Mouse (Mus musculus) layer of hippocampus, adult 11-12 months (tissue): ENCODE data around the gene Esrrb.

Experiments
- DNase-seq: peaks from one replicate; pipeline ENCODE4 v3.0.0; 2022; ENCODE audit warnings: low spot score

Esrrb gene

DNA sequence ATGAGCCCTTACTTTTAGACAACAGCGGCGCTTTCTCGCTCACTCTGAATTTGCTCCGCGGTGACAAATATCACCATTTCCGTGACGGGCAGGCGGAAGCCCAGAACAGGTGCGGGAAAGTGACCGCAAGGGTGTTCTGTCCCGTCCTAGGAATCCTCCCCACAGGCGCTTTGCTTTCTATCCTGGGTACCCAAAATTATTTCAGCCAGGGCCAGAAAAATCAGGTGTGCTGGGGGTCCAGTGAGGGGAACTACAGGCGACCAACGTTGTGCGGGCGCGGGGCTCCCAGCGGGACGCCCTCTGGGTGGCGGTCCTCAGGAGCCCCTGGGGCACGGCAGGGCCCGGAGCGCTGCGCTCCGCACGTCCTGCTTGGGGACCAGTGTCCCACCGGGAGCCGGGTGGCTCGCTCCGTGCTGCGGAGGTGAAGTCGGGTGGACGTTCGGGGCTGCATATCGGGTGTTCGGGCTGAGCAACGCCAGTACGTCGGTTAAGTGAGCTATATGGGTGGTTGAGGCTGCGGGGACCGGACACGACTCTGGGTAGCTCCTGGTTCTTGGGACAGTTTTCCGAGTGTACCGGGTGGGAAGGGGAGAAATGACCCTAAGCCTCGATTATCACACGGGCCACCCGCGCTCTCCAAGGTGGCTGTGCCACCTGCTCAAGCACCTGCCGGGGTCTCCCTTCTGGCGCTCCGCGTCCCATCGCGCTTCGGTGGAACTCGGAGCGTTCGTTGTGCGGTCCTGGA lies 61.4 kb downstream of the Esrrb start:
- no peak for DNase-seq

DNA sequence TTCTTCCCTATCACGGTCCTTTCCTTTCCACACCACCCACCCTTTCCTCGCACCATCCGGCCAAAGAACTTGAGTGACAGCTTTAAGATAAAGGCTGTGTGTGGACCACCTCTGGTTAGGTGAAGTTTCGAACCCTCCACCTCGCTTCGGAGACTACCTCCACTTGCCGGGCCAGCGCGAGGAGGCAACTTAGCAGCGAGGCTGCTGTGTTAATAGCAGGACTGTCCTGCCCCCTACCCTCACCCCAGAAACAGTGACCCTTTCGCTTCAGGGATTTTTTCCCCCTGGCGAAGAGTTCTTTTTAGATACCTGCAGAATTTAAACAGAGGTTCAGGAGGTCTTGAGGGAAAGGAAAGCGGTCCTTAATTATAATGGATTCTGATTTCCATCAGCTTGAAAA lies 62.2 kb downstream of the Esrrb start:
- no peak for DNase-seq

DNA sequence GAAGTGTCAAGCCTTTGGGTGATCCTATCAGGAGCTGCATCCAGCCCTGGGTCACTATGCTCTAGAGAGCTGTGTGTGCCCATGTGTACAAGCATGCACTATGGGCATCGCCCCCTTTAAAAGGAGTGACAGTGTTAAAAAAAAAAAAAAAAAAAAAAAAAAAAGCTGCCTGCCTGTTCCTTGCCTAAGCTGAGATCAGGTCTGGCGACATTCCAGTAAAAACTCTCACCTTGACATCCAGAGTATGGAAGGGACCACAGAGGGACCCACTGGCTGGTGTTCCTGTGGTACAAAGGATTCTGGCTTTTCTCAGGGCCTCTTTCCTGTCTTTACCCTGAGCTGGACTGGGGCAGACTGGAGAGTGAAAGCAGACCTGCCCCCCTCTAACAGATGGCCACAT lies 66.7 kb downstream of the Esrrb start:
- DNase-seq, result no peak

DNA sequence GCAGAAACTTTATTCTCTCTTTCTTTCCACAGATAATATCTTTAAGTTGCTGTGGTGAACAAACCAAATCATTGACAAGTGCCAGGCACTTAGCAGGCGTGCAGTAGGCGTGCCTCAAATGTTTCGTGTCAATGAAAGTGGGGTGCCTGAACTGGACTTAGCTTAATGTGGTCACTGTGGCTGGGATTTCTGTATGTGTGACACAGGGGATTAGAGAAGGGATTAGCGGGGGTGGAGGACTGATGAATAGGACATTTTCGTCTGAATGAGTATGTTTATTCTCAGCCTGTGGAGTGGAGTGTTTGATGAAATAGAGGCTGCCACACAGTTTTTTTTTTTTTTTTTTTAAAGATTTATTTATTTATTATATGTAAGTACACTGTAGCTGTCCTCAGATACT lies 70.8 kb downstream of the Esrrb start:
- no peak for DNase-seq

DNA sequence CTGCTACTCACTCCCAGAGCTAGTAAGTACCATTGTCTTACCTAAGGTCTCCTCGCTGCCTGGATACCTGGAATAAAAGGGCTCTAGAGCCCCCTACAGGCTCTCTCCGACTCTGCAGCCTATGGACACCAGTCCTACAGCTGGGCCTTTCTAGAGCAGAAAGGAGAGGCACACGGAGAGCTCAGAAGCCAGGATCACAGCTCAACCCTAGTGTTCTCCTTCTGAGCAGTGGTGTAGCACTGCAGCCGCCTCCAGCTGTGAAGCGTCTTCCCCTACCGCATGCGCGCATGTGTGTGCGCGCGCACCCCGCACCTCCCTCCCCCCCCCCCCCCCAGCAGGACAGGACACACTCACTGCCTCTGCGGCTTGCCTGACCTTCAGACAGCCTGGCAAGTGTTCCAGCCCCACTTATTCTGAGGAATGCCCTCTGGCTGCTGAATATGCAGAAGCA lies 72.5 kb downstream of the Esrrb start:
- peak; percentile 77 for DNase-seq

DNA sequence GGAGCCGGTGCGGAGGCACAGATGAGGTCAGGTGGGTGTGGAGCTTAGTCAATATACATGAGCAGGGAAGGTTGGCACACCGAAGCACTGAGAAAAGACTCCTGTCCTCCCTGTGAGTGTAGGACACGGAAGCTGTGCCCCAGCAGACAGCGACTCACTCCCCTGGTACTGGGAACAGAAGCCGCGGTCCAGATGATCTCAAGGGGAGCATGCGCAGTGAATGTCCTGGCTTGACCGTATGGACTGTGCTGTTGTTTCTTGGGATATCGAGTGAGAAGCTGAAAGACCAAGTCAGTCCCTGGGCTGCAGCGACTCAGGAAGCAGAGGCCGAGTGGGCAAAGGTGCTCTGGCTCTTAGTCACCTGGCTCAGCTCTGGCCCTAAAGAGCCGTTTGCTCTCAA lies 74.7 kb downstream of the Esrrb start:
- DNase-seq, result no peak

DNA sequence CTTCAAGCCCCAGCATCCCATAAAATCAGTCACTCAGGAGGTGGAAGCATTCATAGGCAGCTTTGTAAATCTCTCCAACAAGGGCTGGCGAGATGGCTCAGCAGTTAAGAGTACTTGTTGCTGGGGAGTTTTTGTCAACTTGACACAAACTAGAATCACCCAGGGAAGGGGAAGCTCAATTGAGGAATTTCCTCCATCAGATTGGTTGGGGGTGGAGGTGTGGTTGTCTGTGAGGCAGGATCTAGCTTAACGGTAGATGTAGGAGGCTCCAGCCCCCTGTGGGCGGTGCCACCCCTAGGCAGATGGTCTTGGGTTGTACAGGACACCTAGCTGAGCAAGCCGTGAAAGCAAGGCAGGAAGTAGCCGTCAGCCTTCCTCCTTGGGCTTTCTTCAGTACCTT lies 89.9 kb downstream of the Esrrb start:
- no peak for DNase-seq

DNA sequence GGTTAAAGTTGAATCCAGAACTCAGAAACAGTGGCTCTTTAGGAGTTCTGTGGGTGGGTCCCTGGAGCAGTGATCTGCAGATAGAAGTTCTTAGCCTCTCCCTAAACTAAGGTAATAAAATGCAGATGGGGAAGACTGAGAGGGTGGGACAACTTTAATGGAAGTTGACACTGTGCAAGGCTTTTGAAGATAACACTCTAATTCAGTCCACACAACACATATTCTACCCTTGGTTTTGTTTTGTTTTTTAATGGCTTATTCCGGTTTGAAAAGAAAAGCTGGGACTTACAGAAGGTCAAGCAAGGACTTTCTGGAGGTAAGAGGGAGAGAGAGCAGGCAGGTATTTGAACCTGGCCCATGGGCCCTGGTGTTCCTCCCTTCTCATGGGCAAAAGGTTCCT lies 94.1 kb downstream of the Esrrb start:
- DNase-seq, result no peak

DNA sequence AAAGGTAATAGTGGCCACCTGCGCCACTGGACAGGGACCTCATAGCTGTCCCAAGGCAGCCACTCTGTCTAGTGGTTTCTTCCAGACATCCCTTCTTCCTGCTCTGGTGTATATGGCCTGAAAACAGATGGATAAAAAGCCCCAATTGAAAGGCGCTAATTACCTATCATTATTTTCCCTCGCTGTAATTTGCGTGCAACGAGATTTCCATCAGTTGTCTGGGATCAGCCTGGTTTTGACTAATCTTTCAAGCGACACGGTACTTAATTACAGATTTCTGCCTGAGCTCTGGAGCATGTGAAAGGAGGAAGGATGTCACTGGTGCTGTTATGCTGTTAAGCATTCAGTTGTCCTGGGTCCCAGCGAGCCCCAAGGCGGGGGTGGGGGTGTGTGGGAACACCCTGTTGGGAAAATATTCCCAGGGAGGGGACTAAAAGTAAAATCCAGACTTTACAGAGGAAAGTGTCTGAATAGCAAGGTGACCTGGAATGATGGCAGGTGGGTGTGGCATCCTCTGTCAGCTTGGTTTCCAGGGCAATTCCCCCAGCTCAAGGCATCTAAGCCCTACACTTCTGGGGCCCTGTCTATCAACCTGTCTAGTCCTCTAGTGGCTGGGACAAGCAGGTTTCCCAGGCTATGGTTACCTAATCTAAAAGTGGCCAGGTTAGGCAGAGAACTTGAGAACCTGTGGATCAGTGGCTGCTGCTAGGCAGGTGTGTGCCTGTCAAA lies 102.0 kb downstream of the Esrrb start:
- DNase-seq, result no peak

DNA sequence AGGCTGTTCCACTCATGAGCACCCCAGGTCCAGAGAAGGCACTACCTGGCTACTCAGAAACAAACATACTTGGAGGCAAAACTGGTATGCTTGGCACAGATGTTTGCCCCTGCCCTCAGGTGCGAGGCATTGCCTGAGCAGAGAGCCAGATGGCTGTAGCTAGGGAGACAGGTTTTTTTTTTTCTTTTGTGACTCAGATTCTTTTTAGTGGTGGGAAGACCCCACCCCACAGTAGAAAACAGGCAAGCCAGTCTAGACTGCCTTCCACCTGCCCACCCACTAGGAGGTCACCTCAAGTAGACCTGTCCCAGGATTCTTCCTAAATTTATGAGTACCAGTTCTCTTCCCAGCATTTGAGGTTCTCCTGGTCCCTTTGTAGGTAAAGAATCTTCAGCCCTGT lies 103.5 kb downstream of the Esrrb start:
- no peak for DNase-seq

DNA sequence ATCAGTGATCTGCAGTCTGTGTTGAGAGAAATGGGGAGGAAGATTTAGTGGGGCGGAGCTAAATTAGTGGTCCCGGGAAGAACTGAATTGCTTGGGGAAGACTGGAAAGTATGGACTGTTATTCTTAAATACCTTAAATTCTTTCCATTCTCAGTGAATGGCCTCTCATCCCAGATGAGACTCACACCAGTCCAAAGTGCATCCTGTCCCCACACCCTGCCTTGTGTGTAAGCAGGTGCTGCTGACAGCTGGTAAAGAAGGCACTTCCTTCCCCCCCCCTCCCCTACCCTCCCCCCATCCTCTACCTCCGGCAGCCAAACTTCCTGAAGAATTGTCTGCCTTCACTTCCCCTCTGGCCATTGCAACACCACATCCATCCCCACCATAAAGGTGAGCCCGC lies 105.3 kb downstream of the Esrrb start:
- DNase-seq, result no peak

DNA sequence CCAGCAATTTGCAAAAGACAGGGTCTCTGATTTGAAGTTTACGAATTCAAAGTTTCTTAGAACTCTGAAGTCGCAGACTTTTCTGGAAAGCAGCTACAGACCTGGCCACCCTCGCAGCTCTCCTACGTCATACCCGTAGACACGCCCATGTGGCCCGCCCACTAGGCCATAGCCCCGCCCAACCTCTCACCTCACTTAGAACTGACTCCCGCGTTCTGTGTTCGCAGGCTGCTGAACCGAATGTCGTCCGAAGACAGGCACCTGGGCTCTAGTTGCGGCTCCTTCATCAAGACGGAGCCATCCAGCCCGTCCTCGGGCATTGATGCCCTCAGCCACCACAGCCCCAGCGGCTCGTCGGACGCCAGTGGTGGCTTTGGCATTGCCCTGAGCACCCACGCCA lies 109.0 kb downstream of the Esrrb start:
- no peak for DNase-seq

DNA sequence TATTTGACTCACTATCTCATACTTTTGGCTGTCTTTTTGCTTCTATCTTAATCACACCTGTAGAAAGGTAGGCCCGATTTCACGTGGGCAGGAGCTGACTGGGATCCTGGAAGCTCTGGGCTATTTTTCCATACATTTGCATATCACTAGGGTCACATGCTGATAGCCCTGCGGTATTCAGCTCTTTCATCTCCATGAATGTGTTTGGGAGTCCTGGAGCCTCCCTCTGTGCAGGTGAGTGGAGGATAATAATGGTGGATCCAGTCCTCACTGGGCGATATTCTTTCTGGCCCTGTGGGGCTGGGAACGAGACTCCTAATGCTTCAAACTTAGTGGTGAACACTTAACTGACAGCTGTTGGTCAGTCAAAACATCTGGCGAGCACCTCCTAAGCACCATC lies 110.0 kb downstream of the Esrrb start:
- DNase-seq, result no peak

DNA sequence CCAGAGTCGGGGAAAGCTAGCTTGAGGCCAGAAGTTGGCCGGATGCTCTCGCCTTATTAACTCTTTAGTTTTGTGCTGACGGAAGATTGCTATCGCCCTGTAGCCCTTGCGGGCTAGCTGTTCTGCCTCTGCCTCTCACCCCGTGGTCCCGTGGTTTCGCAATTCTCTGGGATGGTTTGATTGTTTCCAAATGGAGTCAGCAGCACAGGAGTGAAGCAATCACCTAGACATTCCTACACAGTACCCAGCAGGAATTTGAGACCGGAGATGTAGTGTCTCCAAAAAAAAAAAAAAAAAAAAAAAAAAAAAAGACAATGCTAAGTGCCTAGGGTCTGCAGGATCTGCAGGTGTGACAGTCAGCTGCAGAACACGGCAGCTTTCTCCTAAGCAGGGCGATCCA lies 112.7 kb downstream of the Esrrb start:
- DNase-seq, result no peak

DNA sequence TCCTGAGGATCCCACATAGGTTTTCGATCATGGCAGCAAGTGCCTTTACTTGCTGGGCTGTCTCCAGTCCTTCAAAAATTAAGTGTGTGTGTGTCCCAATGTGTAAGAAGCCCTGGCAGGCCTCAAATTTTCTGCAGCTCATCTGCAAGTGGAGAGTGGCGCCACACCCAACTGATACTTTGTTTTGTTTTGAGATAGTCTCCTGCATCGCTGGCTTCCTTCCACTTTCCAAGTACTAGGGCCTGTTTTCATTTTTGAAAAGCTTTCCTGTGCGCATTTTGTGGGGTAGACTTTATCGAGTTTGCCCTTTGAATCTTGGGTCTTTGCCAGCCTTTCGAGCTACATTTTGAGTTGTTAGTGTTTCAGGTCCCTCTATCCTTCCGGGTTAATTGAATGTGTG lies 115.1 kb downstream of the Esrrb start:
- DNase-seq, result no peak

DNA sequence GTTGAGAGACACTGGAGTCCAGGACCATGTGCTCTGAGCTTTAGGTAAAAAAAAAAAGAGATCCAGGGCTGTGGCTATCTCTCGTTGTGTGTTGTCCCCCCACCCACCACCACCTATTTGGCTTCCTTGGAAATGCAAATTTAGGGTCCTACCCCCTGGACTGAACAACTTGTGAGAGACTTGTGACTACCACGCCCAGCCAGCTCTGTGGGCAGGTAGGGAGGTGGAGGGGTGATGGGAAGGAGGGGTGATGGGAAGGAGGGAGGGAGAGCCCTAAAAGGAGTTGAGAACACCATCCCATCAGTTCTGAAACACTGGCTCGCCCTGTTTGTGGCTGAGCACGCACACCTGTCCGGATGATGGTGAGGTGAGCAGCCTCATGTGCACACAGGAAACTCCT lies 118.0 kb downstream of the Esrrb start:
- DNase-seq, result no peak

DNA sequence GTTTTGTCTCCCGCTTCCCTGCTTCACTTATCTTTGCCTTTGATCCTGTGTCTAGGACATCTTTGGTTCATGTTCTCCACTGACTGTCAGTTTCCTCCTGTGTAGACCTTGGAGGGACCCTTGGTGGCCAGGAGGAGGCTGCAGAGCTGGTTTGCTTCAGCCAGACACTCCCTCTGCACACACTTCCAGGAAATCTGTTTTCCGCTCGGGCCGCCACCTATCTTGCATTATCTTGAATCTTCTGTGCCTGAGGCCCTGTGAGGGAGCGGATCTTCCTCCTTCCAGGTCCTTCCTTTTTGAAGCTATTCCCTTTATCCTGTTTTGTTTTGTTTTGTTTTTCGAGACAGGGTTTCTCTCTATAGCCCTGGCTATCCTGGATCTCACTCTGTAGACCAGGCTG lies 121.1 kb downstream of the Esrrb start:
- no peak for DNase-seq

DNA sequence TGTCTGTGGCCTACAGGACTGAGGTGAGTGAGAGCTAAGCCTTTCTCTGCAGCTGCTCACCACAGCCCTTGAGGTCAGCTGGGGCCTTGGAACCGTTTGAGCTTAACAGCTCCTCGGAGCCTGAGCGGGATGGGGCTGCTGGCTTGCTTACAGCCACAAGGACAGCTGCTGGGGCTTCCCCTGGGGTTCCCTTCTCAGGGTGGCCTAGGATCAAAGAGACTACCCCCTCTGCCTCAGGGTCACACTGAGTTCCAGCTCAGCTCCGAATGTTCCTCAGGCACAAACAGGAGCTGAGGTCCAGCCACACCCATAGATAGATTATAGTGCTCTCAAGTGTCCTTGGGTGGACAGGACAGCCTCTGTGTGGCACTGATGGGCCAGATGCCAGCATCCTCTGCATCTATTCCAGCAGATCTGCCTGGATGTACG lies 122.5 kb downstream of the Esrrb start:
- DNase-seq, result no peak

DNA sequence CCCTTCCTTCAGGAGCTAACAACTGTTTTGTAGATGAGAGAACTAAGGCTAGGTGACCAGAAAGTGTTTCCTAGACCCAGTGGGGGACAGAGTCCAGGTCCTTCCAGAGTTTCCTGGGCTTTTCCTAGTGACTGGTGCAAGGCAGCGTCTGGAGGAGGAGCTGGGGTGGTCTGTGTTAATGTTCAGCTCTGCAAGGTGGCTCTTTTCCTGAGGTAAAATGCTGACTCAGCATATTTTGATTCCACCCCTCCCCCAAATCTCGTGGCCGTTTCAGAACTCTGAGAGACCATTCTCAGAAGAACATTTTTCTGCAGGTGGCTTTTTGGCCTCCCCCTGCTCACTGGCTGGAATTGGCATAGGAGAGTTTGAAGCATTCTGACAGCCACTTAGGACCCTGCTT lies 127.1 kb downstream of the Esrrb start:
- DNase-seq, result no peak

DNA sequence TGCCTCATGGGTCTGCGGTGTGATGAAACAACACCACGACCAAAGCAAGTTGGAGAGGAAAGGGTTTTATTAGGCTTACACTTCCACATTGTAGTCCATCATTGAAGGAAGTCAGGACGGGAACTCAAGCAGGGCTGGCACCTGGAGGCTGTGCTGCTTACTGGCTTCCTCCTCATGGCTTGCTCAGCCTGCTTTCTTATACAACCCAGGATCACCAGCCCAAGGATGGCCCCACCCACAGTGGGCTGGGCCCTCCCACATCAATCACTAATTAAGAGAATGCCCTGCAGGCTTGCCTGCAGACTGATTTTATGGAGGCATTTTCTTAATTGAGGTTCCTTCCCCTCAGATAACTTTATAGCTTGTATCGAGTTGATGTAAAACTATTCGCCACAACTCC lies 129.1 kb downstream of the Esrrb start:
- DNase-seq, result no peak

DNA sequence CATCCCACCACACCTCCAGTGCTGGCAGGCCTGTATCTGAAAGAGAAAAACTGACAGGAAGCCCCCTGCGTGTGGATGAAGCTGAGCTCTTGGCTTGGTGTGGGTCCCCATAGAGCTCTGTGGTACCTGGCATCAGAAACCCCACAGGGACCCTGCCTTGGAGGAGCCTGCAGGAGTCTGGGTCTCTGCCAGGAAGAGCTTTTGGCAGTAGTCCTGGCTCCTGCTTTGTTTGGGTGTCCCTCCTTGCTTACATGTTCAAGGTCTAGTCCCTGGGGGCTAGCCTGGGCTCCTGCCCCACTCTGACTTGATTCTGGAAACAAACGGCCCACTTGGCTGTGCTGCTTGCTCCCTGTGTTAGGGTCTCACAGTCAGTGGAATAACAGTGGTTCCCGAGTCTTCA lies 130.6 kb downstream of the Esrrb start:
- DNase-seq, result no peak

DNA sequence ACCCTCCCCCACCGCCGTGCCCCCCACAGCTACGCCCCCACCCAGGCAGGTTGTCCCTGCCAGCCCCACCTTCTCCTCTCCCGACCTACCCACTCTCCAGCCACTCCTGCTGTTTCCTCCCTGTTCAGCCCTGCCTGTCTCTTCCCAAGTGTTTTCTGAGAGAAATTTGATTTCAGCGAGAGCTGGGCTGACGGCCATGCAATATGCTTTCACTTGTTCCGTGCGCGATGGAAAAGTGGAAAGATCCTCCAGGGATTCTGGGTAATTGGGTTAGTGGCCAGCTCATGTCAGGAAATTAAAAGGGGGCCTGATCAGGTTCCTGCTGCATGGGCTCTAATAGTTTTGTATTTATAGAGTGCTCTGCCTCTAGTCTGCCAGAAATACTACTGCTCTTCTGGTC lies 131.9 kb downstream of the Esrrb start:
- DNase-seq, result peak; percentile 8

DNA sequence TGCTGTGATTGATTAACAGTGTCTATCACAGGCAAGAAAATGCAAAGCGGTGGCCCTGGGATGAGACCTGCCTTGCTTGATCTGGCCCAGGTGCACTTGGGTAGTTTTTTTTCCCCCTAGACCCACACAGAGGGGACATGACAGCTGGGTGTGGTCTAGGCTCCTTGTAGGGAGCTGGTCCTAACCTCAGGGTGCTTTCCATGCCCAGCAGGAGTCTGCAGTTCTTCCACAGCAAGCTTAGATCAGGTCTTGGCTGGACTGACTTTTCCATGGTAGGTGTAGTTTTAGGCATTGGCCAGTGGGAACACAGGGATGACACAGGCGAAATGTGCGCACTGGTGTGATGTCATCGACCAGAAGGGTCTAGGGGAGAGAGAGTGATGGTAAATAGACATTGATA lies 136.2 kb downstream of the Esrrb start:
- DNase-seq, result no peak

DNA sequence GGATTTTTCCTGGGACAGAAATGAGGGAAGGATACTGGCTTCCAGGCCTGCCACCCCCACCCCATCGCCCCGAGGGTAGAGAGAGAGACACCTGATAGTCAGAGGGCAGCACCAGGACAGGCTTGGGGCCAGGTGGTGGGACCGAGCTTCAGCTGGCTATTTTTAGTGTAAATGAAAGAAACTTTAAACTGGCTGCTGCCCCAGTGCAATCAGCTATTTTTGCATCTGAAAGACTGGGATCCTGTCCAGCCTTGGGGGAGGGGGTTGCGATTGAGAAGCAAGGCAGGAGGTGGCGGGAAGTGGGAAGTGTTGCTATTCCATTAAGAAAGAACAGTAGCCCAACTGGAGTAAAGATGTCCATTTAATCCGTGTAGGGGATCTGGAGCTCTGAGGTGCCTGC lies 137.8 kb downstream of the Esrrb start:
- peak; percentile 67 for DNase-seq
